Mouse (Mus musculus) liver, adult 2 months (tissue): ENCODE data around the gene Mymx. TPM values are rescaled to one million over a fixed set of nuclear protein-coding genes. Genes with fewer than 3 reads are reported as not detected.
A peak's percentile ranks its signal among the peaks of the same experiment; 100 is the strongest.

Source experiments
- DNase-seq: peaks from one replicate; pipeline ENCODE4 v3.0.0-alpha.2; 2011; ENCODE audit warnings: low read depth, low spot score; ENCODE audit errors: extremely low read depth
- H3K27ac ChIP-seq: fragments of 200-500 bp; replicated peaks from 2 replicates; pipeline ENCODE4 v1.5.1; 2012; ENCODE audit warnings: low read depth, mild to moderate bottlenecking, control low read depth, inconsistent platforms, low read length; ENCODE audit not compliant: insufficient read depth
- H3K27me3 ChIP-seq: fragments of 200-500 bp; 2 replicates; pipeline ENCODE4 v1.6.1; 2012; ENCODE audit warnings: mild to moderate bottlenecking, moderate library complexity, low read length, inconsistent platforms; ENCODE audit not compliant: control insufficient read depth, insufficient read depth
- H3K36me3 ChIP-seq: fragments of 200-500 bp; 2 replicates; pipeline ENCODE4 v1.6.1; 2012; ENCODE audit warnings: low read length, inconsistent platforms; ENCODE audit not compliant: control insufficient read depth, insufficient read depth
- H3K4me1 ChIP-seq: fragments of 200-500 bp; 2 replicates; pipeline ENCODE4 v1.6.1; 2011; ENCODE audit warnings: low read length; ENCODE audit not compliant: control insufficient read depth, insufficient read depth
- H3K4me3 ChIP-seq: fragments of 200-500 bp; 2 replicates; pipeline ENCODE4 v1.5.1; 2011; ENCODE audit warnings: low read depth, mild to moderate bottlenecking, control low read depth, low read length, moderate library complexity; ENCODE audit not compliant: insufficient read depth
- H3K79me2 ChIP-seq: fragments of 200-500 bp; 2 replicates; pipeline ENCODE4 v1.6.1; 2012; ENCODE audit warnings: inconsistent platforms, mild to moderate bottlenecking, low read length, moderate library complexity; ENCODE audit not compliant: control insufficient read depth, insufficient read depth
- H3K9ac ChIP-seq: fragments of 200-500 bp; 2 replicates; pipeline ENCODE4 v1.6.1; 2012; ENCODE audit warnings: low read depth, mild to moderate bottlenecking, control low read depth, inconsistent platforms, low read length
- CTCF ChIP-seq: fragments of 200-500 bp; IDR thresholded peaks from 2 replicates; pipeline ENCODE4 v1.5.1; 2011; ENCODE audit warnings: low read depth, low read length, control low read depth
- POLR2A ChIP-seq: fragments of 200-500 bp; IDR thresholded peaks from 2 replicates; pipeline ENCODE4 v1.6.1; 2011; ENCODE audit warnings: low read length, control low read depth; ENCODE audit not compliant: insufficient read depth; ENCODE audit errors: extremely low read depth
- WGBS: fragments of 180-500 bp; shearing (Covaris S2); methylation state at CpG from one replicate; pipeline ENCODE4 v1.1.7; 2018; 5-methylcytosine and 5-hydroxymethylcytosine counted together
- polyA plus RNA-seq: library from polyadenylated mRNA; depleted of rRNA; stranded (reverse); fragments of >200 nt; gene quantifications from 2 replicates; pipeline ENCODE4 v1.2.3, GENCODE M21; 2012
- total RNA-seq: library from RNA; depleted of rRNA; stranded (reverse); fragments of >200 nt; gene quantifications from 2 replicates; pipeline ENCODE4 v1.2.3, GENCODE M21; 2014

Gene Mymx
- total and polyA plus RNA-seq, 2 experiments: not detected

DNA sequence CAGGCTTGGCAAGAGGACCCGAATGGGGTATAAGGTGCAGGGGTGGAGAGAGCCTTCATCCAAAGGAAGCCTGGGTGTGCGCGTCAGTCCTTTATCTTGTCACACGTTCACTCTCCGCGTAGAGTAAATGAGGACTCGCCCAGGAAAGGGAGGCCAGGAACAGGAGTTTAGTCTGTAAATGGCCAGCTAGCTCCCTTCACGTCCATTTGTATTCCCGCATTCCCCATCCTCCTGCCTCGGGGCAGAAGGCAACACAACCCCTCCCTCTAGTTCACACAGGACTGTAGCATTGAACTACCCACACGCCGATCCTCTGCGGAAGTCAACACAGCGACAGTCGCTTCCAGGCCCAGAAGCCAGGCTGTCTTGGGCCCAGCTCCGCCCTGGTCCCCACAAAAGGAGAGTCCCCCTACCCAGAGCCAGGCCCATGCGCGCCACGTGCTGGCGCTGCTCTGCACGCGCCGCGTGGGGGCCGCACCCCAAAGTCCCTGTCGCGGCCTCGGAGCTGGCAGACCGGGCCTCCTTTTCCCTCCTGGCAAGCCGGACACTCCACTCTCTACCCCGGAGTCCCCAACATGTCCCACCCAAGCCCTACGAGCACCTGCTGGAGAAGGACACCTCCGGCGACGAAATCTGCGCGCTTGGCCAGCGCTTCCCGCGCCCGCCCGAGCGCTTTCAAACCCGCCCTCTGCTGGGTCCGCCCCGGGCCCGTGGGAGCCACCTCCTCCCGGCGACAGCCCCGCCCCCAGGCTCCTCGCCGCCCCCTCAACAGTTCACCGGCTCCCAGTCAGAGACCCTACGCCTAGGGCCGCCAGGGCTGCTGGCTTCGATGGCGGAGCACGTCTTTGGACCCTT is 6.8 kb downstream of the Mymx start:
- TF ChIP-seq POLR2A (peak; percentile 72), CTCF (no peak)
- peak overlapping the region; percentile 95 for H3K9ac ChIP-seq
- peak overlapping the region; percentile 61 for H3K4me3 ChIP-seq
- no peak for DNase-seq
- peaks cover 33% of the 10 kb centered on the region for H3K4me1 ChIP-seq
- peaks cover 31% of the 10 kb centered on the region; the same call in 1 of the 2 replicates for H3K79me2 ChIP-seq
- H3K27me3 ChIP-seq: no peaks in the 10 kb centered on the region
- WGBS: under 1% methylated on average over 58 of the region's 58 CpGs
- no peaks in the 10 kb centered on the region for H3K36me3 ChIP-seq
- peak overlapping the region; percentile 98 for H3K27ac ChIP-seq

DNA sequence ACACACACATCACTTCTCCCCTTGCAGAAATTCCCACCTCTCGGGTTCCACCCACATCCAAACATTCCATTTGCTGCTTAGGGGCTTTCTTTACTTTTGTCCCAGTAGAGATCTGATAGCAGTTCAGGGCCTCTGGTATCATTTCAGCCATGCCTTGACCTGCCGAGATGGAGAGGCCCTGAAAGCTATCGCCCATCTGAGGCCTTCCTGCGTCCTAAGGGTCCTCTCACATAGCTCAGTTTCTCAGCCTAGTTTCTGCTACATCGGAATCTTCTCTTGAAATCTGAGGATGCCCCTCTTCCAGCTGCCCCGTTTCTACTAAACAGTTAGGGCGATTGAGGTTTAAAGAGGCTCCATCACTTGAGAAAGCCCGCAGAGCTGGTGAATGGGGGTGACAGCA is 7.7 kb downstream of the Mymx start:
- no peaks in the 10 kb centered on the region for H3K27me3 ChIP-seq
- H3K4me1 ChIP-seq: peaks cover 37% of the 10 kb centered on the region
- no peak for TF ChIP-seq CTCF
- WGBS: 33% methylated on average over 8 of the region's 8 CpGs
- H3K79me2 ChIP-seq: peaks cover 31% of the 10 kb centered on the region; the same call in 1 of the 2 replicates
- no peaks in the 10 kb centered on the region for H3K36me3 ChIP-seq
- H3K4me3 ChIP-seq: peak overlapping the region; percentile 61
- H3K27ac ChIP-seq: peak overlapping the region; percentile 98
- no peak for DNase-seq
- H3K9ac ChIP-seq: peak overlapping the region; percentile 95

DNA sequence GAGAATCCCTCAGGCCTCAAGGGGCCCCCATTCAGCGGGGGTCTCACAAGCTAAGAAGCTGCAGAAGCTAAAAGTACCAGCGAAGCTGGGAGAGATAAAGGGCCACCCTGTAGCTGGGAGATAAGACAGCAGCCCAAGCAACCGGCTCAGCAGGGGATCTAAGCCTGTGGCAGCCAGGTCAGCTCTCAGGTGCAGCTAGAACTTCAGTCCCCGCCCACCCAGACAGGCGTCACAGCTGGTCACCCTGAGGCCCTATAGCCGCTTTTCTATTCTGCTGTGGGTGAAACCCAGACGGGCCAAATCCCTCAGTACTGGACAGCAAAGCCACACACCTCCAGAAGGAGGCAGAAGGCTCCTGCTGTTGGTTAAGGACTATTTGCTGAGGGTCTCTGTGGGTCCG is 8.4 kb downstream of the Mymx start:
- peak overlapping the region; percentile 61 for H3K4me3 ChIP-seq
- whole genome bisulfite sequencing: 14% methylated on average over 8 of the region's 8 CpGs
- peaks cover 44% of the 10 kb centered on the region for H3K4me1 ChIP-seq
- TF ChIP-seq POLR2A: peak; percentile 80; the same call in 1 of the 2 replicates
- TF ChIP-seq CTCF: peak; percentile 66
- peaks cover 31% of the 10 kb centered on the region; the same call in 1 of the 2 replicates for H3K79me2 ChIP-seq
- no peaks in the 10 kb centered on the region for H3K27me3 ChIP-seq
- peak overlapping the region; percentile 95 for H3K9ac ChIP-seq
- peaks cover 5% of the 10 kb centered on the region; the same call in 1 of the 2 replicates for H3K36me3 ChIP-seq
- H3K27ac ChIP-seq: peak overlapping the region; percentile 98
- DNase-seq: peak; percentile 90

DNA sequence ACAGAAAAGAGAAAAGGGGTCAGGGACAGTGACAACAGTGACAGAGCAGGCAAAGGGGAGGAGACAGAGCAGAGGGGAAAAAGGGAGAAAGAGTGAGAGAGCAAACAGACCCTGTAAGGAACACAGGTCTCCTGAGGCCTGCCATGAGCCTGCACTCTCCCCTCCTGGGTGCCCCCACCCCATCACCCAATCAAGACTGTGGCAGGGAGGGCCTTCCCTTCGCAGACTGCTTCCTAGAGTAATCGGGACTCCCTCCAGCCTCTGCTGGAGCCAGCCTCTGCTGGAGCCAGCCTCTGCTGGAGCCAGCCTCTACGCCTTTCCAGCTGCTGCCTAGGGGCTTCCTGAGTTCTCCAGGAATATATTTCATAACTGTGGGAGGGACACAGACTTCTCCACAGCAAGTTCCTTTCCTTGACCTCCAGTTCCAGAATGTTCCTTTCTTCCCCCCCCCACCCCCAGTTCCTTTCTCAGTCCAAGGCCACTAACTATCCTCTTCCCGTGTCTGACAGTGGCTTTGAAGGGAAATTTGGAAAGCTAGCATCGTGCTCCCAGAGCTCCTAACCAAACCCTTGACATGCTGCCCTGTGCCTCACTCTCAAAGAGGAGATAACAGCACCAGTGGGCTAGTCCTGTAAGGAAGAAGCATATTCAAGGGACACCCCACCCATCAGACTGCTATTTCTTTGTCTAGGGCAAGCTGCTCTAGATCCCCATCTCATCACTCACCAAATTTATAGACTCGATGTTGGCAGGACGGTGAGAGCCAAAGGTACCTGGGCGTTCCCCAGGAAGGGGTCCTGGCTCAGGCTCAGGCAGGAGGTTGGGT is 9.1 kb downstream of the Mymx start:
- TF ChIP-seq POLR2A (0 out of 2 replicates have a peak, but pooled peaks have one; percentile 12), CTCF (no peak)
- Histone ChIP-seq H3K4me1 (peaks cover 45% of the 10 kb centered on the region), H3K27ac (peak overlapping the region; percentile 98), H3K4me3 (peak overlapping the region; percentile 61), H3K27me3 (no peaks in the 10 kb centered on the region), H3K36me3 (peaks cover 11% of the 10 kb centered on the region; the same call in 1 of the 2 replicates), H3K9ac (peak overlapping the region; percentile 95), H3K79me2 (peaks cover 31% of the 10 kb centered on the region; the same call in 1 of the 2 replicates)
- 5% methylated on average over 8 of the region's 8 CpGs for WGBS
- DNase-seq: peak; percentile 58

DNA sequence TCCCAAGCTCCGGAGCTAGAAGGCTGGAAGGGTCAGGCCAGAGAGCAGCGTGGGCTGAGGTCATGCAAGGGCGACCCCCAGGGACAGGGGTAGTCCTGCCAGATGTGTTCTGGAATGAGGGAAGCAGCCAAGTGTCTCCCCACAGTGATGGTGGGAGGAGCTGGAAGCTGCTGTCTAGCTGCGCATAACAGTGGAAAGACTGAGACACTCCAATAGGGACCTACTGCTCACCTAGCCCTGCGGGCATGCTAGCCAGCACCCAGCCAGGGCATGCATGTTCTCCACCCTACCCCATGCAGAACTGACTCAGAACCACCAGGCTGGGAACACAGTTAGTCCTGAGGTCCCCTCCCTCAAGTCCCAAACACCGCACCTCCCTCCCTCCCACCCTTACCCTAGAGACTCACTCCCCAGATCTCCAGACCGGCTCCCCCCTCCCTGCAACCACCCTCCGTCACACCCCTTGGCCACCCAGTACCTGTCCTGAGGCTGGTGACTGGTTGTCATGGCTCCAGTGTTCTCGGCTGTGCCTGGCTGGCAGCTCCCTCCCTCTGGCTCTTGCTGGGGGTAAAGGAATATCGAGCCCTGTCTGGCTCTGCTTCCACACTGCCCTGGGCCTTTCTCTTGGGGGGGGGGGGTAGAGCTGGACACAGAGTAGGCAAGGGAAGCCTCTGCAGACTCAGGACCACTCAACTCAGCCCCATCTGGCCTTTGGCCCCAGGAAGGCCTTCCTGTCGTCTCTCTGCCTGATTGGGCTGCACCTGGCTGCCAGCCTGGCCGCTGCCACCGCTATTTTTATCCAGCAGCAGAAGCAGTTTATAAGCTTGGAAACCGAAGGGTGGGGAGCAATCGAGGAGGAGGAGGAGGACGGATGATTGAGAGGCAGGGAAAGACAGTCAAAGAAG is 9.9 kb downstream of the Mymx start:
- WGBS: 2% methylated on average over 16 of the region's 16 CpGs
- Histone ChIP-seq H3K79me2 (peaks cover 31% of the 10 kb centered on the region; the same call in 1 of the 2 replicates), H3K4me3 (peak overlapping the region; percentile 61), H3K9ac (peak overlapping the region; percentile 95), H3K27ac (peak overlapping the region; percentile 98), H3K27me3 (no peaks in the 10 kb centered on the region), H3K36me3 (peaks cover 17% of the 10 kb centered on the region; the same call in 1 of the 2 replicates), H3K4me1 (peaks cover 43% of the 10 kb centered on the region)
- DNase-seq: peak; percentile 85
- TF ChIP-seq POLR2A (peak; percentile 15; the same call in 1 of the 2 replicates), CTCF (no peak)
